Mouse (Mus musculus) forebrain, embryonic 10.5 days (tissue): ENCODE measurements at regions not wholly inside any gene's neighbourhood (a gene's known extent, or its start where the extent isn't known, plus 50 kb on each side); places are given as distances from the start of the nearest gene placed in this dataset.

Source experiments
- DNase-seq: peaks from one replicate; pipeline ENCODE4 v3.0.0-alpha.2; 2017; ENCODE audit warnings: low spot score; ENCODE audit errors: extremely low spot score
- H3K27ac ChIP-seq: fragments of 300-500 bp; sonication (generic); 2 replicates; pipeline ENCODE4 v1.5.1; 2016; ENCODE audit warnings: mild to moderate bottlenecking
- H3K27me3 ChIP-seq: fragments of 300-500 bp; sonication (generic); 2 replicates; pipeline ENCODE4 v1.6.1; 2016; ENCODE audit warnings: mild to moderate bottlenecking; ENCODE audit not compliant: poor library complexity, severe bottlenecking
- H3K36me3 ChIP-seq: fragments of 300-500 bp; sonication (generic); replicated peaks from 2 replicates; pipeline ENCODE4 v1.6.1; 2016; ENCODE audit warnings: mild to moderate bottlenecking, moderate library complexity
- H3K4me1 ChIP-seq: fragments of 300-500 bp; sonication (generic); 2 replicates; pipeline ENCODE4 v1.6.1; 2016
- H3K4me3 ChIP-seq: fragments of 300-500 bp; sonication (generic); 2 replicates; pipeline ENCODE4 v1.5.1; 2016; ENCODE audit warnings: mild to moderate bottlenecking, moderate library complexity
- H3K9me3 ChIP-seq: fragments of 300-500 bp; sonication (generic); 2 replicates; pipeline ENCODE4 v1.6.1; 2016; ENCODE audit warnings: mild to moderate bottlenecking, moderate library complexity
- WGBS: fragments of 180-500 bp; shearing (Covaris S2); methylation state at CpG from one replicate; pipeline ENCODE4 v1.1.7; 2016; 5-methylcytosine and 5-hydroxymethylcytosine counted together

- H3K9me3 ChIP-seq, result no peaks in the 10 kb centered on the region
- no peak for DNase-seq
- H3K27ac ChIP-seq, result no peak overlapping the region
- peaks cover 1% of the 10 kb centered on the region; the same call in 1 of the 2 replicates for H3K4me1 ChIP-seq
- no peaks in the 10 kb centered on the region for H3K36me3 ChIP-seq
- no peaks in the 10 kb centered on the region for H3K27me3 ChIP-seq
- WGBS, result 92% methylated on average over 2 of the region's 2 CpGs
- H3K4me3 ChIP-seq, result no peak overlapping the region
Measured at GRCm38 (mm10) chr12:16054591-16054990, 237.9 kb upstream of the Trib2 start.

GRCm38 (mm10) chr12:16053735-16054134 lies 237.0 kb upstream of the Trib2 start:
- Histone ChIP-seq H3K4me1 (peaks cover 3% of the 10 kb centered on the region; the same call in 1 of the 2 replicates), H3K4me3 (no peak overlapping the region), H3K36me3 (no peaks in the 10 kb centered on the region), H3K9me3 (no peaks in the 10 kb centered on the region), H3K27me3 (no peaks in the 10 kb centered on the region), H3K27ac (no peak overlapping the region)
- no peak for DNase-seq
- WGBS, result 79% methylated on average over 3 of the region's 3 CpGs

GRCm38 (mm10) chr12:16052998-16053397 lies 236.3 kb upstream of the Trib2 start:
- WGBS, result 89% methylated on average over 1 of the region's 1 CpGs
- peaks cover 3% of the 10 kb centered on the region; the same call in 1 of the 2 replicates for H3K4me1 ChIP-seq
- H3K27me3 ChIP-seq, result no peaks in the 10 kb centered on the region
- no peak for DNase-seq
- H3K4me3 ChIP-seq, result no peak overlapping the region
- H3K9me3 ChIP-seq, result no peaks in the 10 kb centered on the region
- H3K27ac ChIP-seq, result no peak overlapping the region
- H3K36me3 ChIP-seq, result no peaks in the 10 kb centered on the region

- peaks cover 3% of the 10 kb centered on the region; the same call in 1 of the 2 replicates for H3K4me1 ChIP-seq
- H3K27ac ChIP-seq, result no peak overlapping the region
- no peak for DNase-seq
- H3K4me3 ChIP-seq, result no peak overlapping the region
- H3K9me3 ChIP-seq, result no peaks in the 10 kb centered on the region
- 76% methylated on average over 3 of the region's 3 CpGs for WGBS
- H3K27me3 ChIP-seq, result no peaks in the 10 kb centered on the region
- H3K36me3 ChIP-seq, result no peaks in the 10 kb centered on the region
Measured at GRCm38 (mm10) chr12:16052353-16052752, 235.6 kb upstream of the Trib2 start.

- Histone ChIP-seq H3K36me3 (no peaks in the 10 kb centered on the region), H3K9me3 (no peaks in the 10 kb centered on the region), H3K4me3 (no peak overlapping the region), H3K27ac (no peak overlapping the region), H3K27me3 (no peaks in the 10 kb centered on the region), H3K4me1 (peaks cover 3% of the 10 kb centered on the region; the same call in 1 of the 2 replicates)
- DNase-seq, result no peak
- 91% methylated on average over 2 of the region's 2 CpGs for WGBS
Measured at GRCm38 (mm10) chr12:16051439-16051838, 234.7 kb upstream of the Trib2 start.

GRCm38 (mm10) chr12:16049545-16049944 lies 232.8 kb upstream of the Trib2 start:
- H3K27ac ChIP-seq, result no peak overlapping the region
- peaks cover 3% of the 10 kb centered on the region; the same call in 1 of the 2 replicates for H3K4me1 ChIP-seq
- no peaks in the 10 kb centered on the region for H3K27me3 ChIP-seq
- H3K9me3 ChIP-seq, result no peaks in the 10 kb centered on the region
- no peaks in the 10 kb centered on the region for H3K36me3 ChIP-seq
- DNase-seq, result no peak
- no peak overlapping the region for H3K4me3 ChIP-seq
- WGBS, result 86% methylated on average over 4 of the region's 4 CpGs

GRCm38 (mm10) chr12:16046643-16047042 lies 229.9 kb upstream of the Trib2 start:
- H3K4me1 ChIP-seq, result peaks cover 3% of the 10 kb centered on the region; the same call in 1 of the 2 replicates
- no peaks in the 10 kb centered on the region for H3K36me3 ChIP-seq
- 91% methylated on average over 1 of the region's 1 CpGs for WGBS
- H3K27me3 ChIP-seq, result no peaks in the 10 kb centered on the region
- no peak overlapping the region for H3K27ac ChIP-seq
- H3K4me3 ChIP-seq, result no peak overlapping the region
- H3K9me3 ChIP-seq, result no peaks in the 10 kb centered on the region
- DNase-seq, result no peak

- H3K4me3 ChIP-seq, result no peak overlapping the region
- H3K9me3 ChIP-seq, result no peaks in the 10 kb centered on the region
- WGBS, result 82% methylated on average over 5 of the region's 5 CpGs
- no peaks in the 10 kb centered on the region for H3K36me3 ChIP-seq
- no peak for DNase-seq
- no peak overlapping the region for H3K27ac ChIP-seq
- H3K27me3 ChIP-seq, result no peaks in the 10 kb centered on the region
- H3K4me1 ChIP-seq, result peaks cover 7% of the 10 kb centered on the region; the same call in 1 of the 2 replicates
Measured at GRCm38 (mm10) chr12:16045791-16046494, 229.2 kb upstream of the Trib2 start.

GRCm38 (mm10) chr12:16043466-16044214 lies 226.9 kb upstream of the Trib2 start:
- no peak overlapping the region for H3K27ac ChIP-seq
- peaks cover 5% of the 10 kb centered on the region; the same call in 1 of the 2 replicates for H3K4me1 ChIP-seq
- no peaks in the 10 kb centered on the region for H3K27me3 ChIP-seq
- 88% methylated on average over 8 of the region's 8 CpGs for WGBS
- no peak for DNase-seq
- H3K9me3 ChIP-seq, result no peaks in the 10 kb centered on the region
- H3K4me3 ChIP-seq, result no peak overlapping the region
- no peaks in the 10 kb centered on the region for H3K36me3 ChIP-seq

- Histone ChIP-seq H3K4me3 (no peak overlapping the region), H3K27me3 (no peaks in the 10 kb centered on the region), H3K9me3 (no peaks in the 10 kb centered on the region), H3K27ac (no peak overlapping the region), H3K36me3 (no peaks in the 10 kb centered on the region), H3K4me1 (peaks cover 5% of the 10 kb centered on the region; the same call in 1 of the 2 replicates)
- 92% methylated on average over 1 of the region's 1 CpGs for WGBS
- DNase-seq, result no peak
Measured at GRCm38 (mm10) chr12:16042362-16042761, 225.6 kb upstream of the Trib2 start.

- H3K27me3 ChIP-seq, result no peaks in the 10 kb centered on the region
- no peaks in the 10 kb centered on the region for H3K9me3 ChIP-seq
- 59% methylated on average over 4 of the region's 4 CpGs for WGBS
- no peaks in the 10 kb centered on the region for H3K36me3 ChIP-seq
- no peak for DNase-seq
- H3K4me3 ChIP-seq, result no peak overlapping the region
- no peak overlapping the region for H3K27ac ChIP-seq
- peaks cover 5% of the 10 kb centered on the region; the same call in 1 of the 2 replicates for H3K4me1 ChIP-seq
Measured at GRCm38 (mm10) chr12:16041129-16041528, 224.4 kb upstream of the Trib2 start.

GRCm38 (mm10) chr12:16035551-16035950 lies 218.8 kb upstream of the Trib2 start:
- WGBS, result 41% methylated on average over 2 of the region's 2 CpGs
- DNase-seq, result no peak
- H3K4me3 ChIP-seq, result no peak overlapping the region

More at GRCm38 (mm10) chr12:16035551-16035950, 218.8 kb upstream of the Trib2 start:
- no peak overlapping the region for H3K27ac ChIP-seq
- H3K27me3 ChIP-seq, result no peaks in the 10 kb centered on the region
- H3K9me3 ChIP-seq, result no peaks in the 10 kb centered on the region
- H3K36me3 ChIP-seq, result no peaks in the 10 kb centered on the region
- peaks cover 6% of the 10 kb centered on the region for H3K4me1 ChIP-seq
